Mouse (Mus musculus) urinary bladder, postnatal 14 days (tissue): Measurements from ENCODE around the gene Ubxn2a.
"Not testable (repeated sequence)": the region's sequence is repeated elsewhere in the genome, so short reads cannot be mapped to it uniquely, and the experiment has no call there.

ENCODE experiments used
- DNase-seq: peaks from one replicate; pipeline ENCODE4 v3.0.0; 2021; ENCODE audit warnings: low spot score

The Ubxn2a gene

DNA sequence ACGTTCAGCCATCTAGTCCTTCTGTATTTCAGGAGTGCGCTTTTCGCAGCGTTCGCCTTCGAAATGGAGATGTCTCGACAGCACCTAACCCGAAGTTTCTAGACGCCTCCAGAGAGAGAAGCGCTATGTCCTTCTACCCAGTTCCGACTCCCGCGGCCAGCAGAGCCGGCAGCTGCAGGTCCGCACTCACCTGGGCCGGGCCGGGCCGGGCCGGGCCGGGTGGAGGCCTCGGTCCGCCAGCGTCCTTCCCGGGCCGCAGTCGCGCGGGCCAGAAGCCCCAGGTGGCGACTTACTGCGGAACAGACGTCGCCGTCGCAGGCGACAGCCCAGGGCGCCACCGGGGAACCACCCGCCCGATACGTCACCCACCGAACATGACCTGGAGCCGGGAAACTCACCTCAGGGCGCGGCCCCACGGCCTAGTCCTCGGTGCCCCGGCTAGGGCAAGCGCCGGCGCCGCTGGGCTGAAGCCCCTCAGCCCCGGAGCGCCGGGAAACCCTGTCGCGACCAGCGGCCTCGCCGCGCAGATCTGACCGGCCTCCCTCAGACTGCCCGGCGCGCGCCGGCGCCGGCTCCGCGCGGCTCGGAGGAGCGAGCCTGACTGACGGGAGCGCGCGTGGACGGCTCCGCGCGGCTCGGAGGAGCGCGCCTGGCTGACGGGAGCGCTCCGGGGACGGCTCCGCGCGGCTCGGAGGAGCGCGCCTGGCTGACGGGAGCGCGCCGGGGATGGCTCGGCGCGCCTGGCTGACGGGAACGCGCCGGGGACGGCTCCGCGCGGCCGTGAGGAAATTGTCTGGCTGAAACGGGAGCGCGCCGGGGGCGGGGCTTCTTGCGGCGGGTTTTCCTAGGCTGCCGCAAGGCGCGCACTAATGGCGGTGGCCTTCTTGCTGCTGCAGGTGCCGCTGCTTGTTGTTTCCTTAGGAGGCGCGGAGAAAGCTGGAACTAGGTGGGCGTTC is at the start of gene Ubxn2a:
Ubxn2a (minus strand) TSS at position 755 of the 956 bp plus-strand sequence.
- peak; percentile 95 for DNase-seq

DNA sequence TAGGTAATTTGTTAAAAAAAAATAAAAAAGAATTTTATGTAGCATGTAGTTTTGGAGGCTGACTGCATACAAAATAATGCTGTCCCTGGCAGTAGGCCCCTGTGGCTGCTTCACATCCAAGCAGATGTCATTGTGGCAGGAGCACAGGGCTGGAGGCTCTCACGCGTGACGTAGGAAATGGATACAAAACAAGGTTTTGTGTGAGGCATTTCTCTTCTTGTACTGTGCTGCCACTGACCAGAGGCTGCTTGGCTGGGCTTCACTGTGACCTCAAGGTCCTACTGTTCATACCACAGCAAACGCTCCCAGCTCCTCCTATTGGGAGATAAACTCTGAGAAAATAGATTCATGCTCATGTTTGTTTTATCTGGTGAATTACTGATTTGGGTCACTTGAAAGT is 45.7 kb upstream of the Ubxn2a start:
- no peak for DNase-seq

GRCm38 (mm10) chr12:4952272-4952671 is 44.8 kb upstream of the Ubxn2a start:
- no peak for DNase-seq

GRCm38 (mm10) chr12:4930820-4931548 is 23.5 kb upstream of the Ubxn2a start:
- DNase-seq: no peak

DNA sequence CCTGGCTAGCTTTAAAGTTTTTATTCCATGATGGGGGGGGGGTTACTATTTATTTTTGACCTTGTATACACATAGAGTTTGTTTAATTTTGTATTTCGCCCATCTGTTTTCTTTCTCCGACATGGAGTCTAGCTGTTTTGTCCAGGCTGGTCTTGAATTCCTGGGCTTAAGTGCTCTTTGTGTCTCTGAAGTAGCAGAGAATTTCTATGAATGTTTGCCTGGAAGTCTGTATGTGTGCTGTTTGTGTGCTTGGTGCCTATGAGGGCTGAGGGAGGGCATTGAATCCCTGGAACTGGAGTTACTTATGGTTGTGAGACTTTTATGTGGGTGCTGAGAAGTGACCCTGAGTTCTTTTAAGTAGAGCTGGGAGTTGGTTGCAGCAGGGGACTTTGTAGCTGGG is 20.7 kb upstream of the Ubxn2a start:
- DNase-seq: no peak

GRCm38 (mm10) chr12:4917805-4918591 is 10.5 kb upstream of the Ubxn2a start:
- peak; percentile 42 for DNase-seq

DNA sequence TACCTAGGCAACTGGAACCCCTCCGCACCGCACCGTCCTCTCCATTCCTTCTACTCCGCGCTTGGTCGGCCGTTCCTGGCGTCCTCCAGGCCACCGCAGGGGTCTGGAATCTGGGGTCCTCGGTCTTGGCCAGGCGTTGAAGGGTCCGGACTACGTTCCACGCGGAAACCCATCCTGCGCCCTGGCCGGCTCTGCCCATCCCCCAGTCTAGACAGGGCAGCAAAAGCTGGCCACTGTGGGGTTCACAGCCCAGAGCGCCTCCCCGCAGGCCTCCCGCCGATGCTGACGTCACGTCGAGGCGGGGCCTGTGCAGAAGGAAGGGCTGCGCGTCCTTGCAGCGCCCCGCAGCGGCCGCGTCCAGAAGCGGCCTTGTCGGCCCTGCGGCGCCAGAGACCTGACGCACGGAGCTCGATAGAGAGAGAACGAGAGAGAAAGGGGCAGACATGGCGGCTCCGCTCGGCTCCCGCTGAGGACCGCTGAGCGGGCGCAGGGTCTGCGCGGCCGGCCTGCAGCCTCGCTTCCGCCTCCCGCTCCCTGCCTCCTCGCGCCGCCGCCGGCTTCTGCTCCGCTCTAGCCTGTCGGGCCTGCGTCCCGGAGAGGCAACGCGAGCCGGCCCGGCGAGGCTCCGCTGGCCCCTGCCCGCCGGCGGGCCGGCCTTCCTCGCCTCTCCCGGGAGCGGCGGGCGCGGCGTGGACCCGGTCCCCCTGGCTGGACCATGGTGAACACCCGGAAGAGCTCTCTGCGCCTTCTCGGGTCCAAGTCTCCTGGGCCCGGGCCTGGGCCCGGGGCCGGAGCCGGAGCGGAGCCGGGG is 9.7 kb upstream of the Ubxn2a start, which contains the start of gene Atad2b:
Atad2b (plus strand) TSS at position 360 of the 811 bp plus-strand sequence.
- DNase-seq: peak; percentile 97

DNA sequence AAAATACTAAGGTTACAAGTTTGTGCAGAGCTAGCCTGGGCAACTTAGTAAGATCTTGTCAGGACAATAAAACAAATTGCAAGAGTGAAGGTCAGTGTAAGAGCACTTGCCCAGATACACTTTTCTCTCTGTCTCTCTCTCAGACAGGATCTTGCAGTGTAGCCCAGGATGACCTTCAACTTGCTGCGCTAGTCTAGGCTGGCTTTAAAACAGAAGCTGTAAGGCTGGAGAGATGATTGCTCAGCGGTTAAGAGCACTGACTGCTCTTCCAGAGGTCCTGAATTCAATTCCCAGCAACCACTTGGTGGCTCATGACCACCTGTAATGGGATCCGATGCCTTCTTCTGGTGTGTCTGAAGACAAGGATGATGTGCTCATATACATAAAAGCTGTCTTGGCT is 7.4 kb upstream of the Ubxn2a start:
- no peak for DNase-seq

DNA sequence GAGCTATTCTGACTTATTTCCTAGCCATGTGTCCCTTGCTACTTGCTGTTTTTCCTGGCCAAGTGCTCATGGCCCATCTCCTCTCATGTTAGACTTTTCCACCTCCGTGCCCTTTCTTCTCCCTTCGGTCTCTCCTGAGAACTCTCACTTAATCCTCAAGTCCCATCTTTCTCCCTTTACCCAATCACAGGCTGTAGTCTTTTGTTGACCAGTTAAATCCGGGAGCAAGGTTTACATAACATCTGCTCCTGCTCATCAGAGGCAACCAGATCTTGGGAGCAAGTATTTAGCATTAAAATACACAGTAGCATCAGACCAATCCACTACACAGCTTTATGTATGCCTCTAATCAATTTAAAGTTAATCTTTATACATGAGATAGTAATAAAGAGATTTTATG is 6.9 kb upstream of the Ubxn2a start:
- no peak for DNase-seq

GRCm38 (mm10) chr12:4911716-4912115 is 4.2 kb upstream of the Ubxn2a start:
- peak; percentile 12 for DNase-seq

DNA sequence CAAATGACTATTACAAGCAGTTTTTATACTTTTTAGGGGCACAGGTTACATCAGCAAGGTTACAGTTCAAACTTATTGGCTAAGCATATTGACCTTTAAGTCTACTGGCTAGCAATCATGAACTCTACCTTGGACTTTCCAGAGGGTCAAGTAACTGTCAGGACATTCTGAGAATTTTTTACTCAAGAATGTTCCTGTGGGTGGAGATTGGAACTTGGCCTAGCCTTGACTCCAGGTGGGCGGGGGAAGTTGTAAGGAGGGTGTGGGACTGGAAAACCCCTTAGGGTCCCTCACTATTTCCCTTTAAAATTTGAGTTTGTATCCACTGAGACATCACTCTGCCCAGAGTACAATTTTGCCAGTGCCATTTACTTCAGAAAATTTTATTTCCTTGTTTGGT is 3.0 kb upstream of the Ubxn2a start:
- not testable (repeated sequence) for DNase-seq

GRCm38 (mm10) chr12:4908391-4908790 is 886 bp upstream of the Ubxn2a start:
- DNase-seq: no peak

DNA sequence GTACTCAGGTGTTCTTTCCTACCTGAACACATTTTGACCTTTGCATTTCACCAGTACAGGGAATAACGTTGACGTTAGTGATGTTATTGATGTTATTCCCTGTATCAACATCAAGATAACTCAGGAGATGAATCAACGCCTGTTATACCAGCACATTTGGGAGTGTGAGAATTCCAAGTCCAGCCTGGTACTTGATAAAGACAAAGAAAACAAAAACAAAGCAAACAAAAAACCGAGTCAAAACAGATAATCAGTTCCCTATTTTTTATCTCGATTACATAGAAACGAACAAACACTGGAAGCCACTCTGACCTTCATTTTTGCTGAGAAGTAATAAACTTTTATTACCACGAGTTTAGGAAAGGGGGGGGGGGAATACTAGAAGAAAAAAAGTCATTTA is 1.0 kb downstream of the Ubxn2a start:
- no peak for DNase-seq

DNA sequence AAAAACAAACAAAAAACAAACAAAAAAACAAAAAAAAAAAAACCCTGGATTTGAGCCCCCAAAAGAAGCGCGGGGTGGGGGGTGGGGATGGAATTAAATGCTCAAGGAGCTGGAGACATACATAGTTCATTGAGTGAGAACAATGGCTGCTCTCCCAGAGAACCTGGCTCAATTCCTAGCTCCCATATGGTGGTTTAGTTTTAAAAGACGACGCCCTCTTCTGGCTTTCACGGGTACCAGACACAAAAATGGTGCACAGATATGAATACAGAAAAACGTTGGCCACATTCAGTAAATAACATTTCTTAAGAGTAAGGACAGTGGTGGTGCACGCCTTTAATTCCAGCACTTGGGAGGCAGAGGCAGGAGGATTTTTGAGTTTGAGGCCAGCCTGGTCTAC is 1.6 kb downstream of the Ubxn2a start:
- no peak for DNase-seq

DNA sequence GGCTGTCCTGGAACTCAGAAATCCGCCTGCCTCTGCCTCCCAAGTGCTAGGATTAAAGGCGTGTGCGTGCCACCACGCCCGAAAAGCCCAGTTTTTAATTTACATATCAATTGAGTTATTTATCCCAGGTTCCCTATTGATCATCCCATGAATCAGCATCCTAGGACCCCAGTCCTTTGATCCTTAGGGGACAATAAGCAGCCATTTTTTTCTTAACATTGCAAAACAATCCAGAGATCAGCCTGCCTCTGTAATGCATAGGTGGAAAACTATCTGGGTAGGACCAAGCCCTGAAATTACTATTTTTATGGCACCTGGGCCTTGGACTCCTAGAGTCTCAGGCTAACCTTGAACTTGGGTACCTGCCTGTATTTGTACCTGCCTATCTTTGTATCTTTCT is 9.5 kb downstream of the Ubxn2a start:
- DNase-seq: no peak

DNA sequence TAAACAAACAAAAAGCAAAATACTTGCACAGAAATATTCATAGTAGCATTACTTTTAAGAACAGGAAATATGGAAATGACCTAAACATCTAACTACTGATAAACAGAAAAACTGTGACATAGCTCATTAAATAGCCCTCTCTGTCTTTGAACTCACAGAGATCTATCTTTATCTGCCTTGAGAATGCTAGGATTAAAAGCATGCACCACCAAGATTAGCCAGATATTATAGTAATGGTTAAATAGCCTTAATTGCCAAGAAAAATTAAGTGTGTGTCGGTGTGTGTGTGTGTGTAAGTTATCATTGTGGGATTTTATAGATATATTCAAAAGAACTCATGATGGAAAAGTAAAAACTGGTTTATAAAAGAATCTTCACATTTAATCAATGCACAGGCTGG is 17.6 kb downstream of the Ubxn2a start:
- DNase-seq: no peak

- no peak for DNase-seq
These were observed 18.3 kb downstream of the Ubxn2a start for GRCm38 (mm10) chr12:4889251-4889650.

DNA sequence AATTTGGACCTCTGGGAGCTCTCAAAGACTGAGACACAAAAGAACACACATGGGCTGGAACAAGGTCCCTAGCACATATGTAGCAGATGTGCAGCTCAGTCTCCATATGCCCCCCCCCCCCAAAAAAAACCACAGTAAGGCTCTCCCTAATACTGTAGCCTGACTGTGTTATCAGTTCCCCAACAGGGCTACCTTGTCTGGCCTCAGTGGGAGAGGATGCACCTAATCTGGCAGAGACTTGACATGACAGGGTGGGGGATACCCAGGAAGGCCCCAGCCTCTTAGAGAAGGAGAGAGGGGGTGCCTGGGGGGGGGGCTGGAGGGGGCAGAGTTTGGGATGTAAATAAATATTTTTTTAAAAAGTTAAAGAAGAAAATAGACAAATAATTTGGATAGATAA is 18.8 kb downstream of the Ubxn2a start:
- no peak for DNase-seq

GRCm38 (mm10) chr12:4886581-4886980 is 20.9 kb downstream of the Ubxn2a start:
- DNase-seq: not testable (repeated sequence)

DNA sequence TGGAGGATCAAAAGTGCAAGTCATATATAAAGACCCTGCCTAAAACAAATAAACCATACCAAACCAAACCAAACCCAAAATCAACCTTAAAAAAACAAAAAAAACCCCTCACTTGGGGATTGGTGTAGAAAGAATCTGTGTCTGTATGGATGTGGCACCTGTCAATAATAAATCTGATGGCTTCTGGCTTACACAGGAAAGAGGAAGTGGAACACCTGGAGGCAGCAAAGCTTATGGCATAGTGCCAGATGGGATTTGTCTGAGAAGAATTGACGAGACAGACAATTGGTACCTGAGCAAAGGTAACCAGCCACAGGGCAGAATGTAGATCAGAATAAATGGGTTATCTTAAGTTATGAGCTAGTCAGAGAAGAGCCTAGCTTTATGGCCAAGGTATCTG is 22.4 kb downstream of the Ubxn2a start:
- no peak for DNase-seq

- no peak for DNase-seq
These were observed 25.4 kb downstream of the Ubxn2a start for GRCm38 (mm10) chr12:4882086-4882485.
